Mouse (Mus musculus) NIH3T3 (cell line): ENCODE data around the gene Apopt1.

Experiments used
- DNase-seq: peaks from one replicate; pipeline ENCODE4 v3.0.0-alpha.2; 2012; ENCODE audit warnings: low read depth

Gene Apopt1

DNA sequence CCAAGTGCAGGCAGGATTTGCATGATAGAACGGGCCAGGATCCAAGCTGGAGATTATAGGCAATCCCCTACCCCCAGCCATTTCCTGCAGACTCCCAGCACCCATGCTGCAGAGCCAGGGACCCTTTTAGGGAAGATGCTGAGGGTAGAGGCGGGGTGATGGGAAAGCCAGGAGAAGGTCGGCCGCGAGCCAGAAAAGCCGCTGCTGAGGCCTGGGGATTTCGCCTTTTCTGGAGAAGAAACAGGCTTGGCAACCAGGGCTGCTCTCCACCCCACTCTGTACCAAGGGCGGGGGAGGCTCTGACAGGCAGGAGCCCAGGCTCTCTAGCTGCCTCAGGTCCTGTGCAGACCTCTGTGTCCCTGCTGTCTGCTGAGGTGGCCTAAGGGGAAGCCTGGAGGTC lies 31.8 kb upstream of the Apopt1 start:
- no peak for DNase-seq

DNA sequence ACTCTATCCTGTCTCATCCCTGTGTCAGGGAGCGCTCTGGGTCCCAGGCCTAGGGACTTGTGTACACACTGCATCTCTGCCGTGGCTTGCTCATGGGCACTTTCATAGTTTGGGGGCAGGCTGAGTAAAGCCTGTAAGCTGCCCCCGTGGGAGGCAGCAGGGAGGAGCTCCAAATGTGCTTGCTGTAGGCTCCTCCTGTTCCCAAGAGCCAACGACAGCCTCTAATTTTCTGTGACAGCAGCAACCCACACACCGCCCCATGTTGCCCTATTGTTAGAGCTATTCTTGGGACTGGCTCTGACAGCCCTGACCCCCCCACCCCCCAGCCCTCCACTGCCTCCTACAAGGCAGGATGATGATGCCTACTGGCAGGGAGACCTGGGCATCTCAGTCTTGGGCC lies 31.1 kb upstream of the Apopt1 start:
- no peak for DNase-seq

GRCm38 (mm10) chr12:111682806-111683205 lies 30.3 kb upstream of the Apopt1 start:
- peak; percentile 71 for DNase-seq

- no peak for DNase-seq
Observed at GRCm38 (mm10) chr12:111686390-111686789, 26.7 kb upstream of the Apopt1 start.

DNA sequence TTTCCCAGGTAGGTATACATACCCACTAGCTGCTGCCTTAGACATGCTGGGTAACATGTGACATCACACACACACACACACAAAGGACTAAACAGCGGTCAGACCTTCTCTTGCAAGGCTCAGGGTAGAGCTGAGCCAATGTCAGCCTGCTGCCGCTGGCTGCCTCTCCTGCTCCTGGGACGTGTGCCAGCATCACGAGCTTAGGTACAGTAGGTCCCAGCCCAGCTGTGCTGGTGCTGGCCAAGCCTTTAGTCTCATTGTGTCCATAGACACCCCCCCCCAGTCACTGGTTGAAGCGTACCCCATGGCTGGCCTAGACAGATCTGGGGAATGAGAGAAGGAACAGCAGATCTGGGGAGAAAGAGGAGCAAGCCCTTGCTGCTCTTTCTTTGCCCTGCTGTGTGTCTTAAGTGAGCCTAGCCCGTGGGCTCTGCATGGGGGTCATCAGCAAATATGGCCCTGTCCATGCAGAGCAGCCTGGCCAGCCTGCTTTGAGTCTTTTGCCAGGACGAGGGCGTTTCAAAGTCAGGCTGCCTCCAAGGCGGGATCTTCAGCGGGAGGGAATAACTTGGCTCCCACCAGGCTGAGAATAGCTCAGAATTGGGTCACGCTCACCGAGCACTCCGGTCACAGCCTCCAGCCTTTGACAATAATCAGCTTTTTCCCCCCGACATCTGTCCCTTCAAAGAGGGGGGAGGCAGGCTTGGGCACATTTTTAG lies 25.6 kb upstream of the Apopt1 start:
- peak; percentile 73 for DNase-seq

DNA sequence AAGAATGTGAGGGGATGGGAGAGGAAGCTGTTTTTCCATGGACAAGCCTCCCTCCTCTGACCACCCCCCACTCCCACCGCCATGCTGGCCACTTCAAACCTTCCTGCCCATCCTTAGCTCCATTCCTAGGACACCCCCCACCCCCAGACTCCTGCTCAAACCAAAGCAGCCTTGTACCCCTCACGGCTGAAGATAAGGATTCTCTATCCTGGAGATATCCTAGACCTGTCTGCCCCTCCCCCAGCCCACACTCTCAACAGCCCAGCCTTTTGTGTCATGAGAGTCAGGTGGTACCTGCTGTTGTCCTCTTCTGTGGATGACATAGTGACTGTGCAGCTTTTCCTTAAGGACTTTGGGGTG lies 25.0 kb upstream of the Apopt1 start:
- no peak for DNase-seq

GRCm38 (mm10) chr12:111689426-111689825 lies 23.6 kb upstream of the Apopt1 start:
- no peak for DNase-seq

- peak; percentile 54 for DNase-seq
Observed at GRCm38 (mm10) chr12:111691346-111691872, 21.7 kb upstream of the Apopt1 start.

DNA sequence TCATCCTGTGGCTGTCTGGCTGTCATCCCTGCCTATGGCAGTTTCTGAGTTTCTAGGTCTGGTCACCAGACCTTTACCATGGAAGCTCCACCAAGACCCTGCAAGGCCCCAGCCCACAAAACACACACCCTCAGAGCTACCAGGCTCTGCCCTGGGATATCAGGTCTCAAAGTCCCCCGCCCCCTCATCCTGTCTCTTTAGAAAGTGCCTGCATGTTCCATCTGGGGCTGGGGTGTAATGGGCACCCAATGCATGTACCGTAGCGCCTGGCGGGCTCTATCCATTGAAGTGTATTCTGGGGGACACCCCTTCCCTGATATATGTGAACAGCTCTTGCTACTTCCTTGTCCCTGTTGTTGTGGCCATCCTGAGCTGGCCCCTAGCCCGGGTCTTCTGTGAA lies 20.2 kb upstream of the Apopt1 start:
- DNase-seq: no peak

DNA sequence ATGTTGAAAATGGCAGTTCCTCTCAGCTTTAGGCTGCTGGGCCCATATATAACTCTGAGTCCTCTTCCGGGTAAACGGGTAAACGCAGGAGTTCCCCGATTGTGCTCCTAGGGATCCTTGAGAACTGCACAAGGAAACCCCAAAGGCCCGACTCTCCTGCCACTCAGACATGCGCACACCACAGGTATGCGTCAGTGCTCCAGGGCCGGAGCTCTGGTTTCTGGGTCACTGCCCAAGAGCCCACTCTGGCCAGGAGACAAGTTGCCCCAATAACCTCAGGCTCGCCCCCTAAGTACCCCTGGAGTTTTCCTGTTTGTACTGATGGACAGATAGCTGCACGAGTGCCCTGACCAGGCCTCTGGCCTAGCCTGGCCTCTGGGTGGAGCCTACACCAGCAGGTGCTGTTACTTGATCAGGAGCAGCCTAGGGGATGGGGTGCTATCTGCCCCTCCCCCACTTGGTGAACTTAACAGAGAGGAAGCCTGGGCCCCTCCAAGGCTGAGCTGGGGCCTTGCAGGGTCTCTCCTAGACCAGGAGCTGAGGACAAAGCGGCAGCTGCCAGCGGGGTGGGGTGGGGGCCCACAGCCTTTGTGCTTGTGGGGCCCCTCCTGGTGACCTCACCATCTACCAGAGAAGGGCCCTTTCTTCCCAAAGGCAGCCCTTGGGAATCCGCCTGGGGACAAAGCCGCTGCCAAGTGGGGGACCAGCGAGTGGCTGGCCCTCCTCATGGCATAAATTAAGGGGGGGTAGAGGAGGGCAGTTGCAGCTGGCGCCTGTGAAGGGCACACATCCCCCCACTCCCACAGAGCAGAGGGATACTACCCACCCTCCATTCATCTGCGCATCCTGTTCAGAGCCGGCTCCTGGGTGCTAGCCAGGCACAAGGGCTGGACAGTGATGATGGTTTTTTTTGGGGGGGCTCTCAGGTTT lies 19.5 kb upstream of the Apopt1 start:
- DNase-seq: no peak

GRCm38 (mm10) chr12:111694271-111694781 lies 18.7 kb upstream of the Apopt1 start:
- no peak for DNase-seq

DNA sequence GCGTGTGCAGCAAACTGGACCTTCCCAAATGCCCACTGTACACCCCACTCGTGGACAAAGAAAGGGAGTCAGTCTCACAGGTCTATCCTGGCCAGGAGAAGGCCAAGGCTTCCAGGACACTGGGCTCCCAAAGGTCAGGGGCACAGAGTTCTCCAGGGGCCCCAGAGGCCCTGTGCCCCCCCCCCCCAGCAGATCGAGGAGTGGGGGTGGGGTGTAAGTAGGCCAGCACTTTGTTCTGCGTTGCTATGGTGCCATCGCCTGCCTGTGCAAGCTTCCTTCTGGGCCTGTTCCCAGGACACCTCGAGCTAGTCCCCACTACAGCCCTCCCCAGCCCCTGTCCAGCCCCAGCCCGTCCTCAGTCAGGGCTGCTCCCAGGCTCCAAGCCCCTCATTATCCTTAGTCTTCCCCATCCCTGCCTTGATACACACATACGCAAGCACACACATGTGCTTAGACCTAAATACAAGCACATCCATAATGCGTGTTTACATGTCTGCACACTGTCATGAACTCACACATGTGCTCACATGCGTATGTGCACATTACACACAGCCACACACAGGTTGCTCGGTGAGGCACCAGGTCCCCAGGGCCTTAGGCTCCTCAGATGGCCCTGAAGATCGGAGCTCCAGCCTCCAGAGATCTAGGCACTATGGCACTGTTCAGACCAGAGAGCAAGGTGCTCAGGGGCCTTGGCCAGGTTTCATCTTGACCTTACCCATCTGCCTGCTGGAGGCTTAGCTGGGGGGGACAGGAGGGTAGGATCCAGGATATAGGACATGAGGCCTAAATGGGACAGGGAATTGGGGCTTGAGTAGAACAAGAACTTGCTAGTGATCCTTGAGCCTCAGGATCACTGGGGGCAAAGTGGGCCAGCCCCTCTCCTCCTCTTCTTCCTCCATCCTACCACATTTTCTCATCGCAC lies 17.9 kb upstream of the Apopt1 start:
- no peak for DNase-seq

DNA sequence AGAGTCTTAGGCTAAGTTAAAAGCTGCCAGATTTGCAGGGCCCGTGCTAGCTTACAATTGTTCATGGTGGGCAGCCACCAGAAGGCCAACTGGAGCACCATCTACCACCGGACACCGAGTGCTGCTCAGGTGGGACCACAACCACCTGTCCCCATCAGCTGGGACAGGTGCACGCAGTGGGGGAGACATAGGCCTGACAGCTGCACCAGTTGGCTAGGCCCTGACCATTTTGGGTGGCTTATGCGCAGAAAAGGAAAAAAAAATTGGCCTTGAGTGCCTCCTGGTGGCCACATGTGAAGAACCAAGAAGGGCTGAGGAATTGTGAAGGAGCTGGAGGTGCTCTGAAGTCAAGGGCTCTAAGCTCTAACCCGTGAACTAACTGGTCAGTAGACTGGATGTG lies 16.8 kb upstream of the Apopt1 start:
- DNase-seq: peak; percentile 86

GRCm38 (mm10) chr12:111697708-111698107 lies 15.4 kb upstream of the Apopt1 start:
- peak; percentile 27 for DNase-seq

- no peak for DNase-seq
Observed at GRCm38 (mm10) chr12:111698346-111698913, 14.6 kb upstream of the Apopt1 start.

DNA sequence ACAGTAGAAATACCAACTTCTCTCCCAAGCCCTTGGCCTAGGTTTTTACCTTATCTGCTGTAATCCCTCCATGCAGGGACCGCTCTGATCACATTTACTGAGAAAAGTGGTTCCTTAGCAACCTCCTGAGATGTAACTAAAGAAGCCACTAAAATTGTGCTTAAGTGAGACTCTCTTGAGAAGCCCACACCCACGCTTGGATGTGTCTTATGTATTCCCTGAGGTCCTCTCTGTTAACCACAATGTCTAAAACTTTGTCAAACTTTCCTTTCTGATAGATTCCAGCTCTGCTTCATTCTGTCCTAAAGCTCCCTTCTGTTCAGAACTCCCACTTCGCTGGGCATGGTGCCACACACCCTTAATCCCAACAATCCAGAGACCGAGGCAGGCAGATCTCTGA lies 13.5 kb upstream of the Apopt1 start:
- DNase-seq: no peak

- peak; percentile 37 for DNase-seq
Observed at GRCm38 (mm10) chr12:111700920-111701458, 12.1 kb upstream of the Apopt1 start.

- DNase-seq: no peak
Observed at GRCm38 (mm10) chr12:111703301-111703700, 9.8 kb upstream of the Apopt1 start.

- peak; percentile 97 for DNase-seq
Observed at GRCm38 (mm10) chr12:111704609-111705008, 8.5 kb upstream of the Apopt1 start.

DNA sequence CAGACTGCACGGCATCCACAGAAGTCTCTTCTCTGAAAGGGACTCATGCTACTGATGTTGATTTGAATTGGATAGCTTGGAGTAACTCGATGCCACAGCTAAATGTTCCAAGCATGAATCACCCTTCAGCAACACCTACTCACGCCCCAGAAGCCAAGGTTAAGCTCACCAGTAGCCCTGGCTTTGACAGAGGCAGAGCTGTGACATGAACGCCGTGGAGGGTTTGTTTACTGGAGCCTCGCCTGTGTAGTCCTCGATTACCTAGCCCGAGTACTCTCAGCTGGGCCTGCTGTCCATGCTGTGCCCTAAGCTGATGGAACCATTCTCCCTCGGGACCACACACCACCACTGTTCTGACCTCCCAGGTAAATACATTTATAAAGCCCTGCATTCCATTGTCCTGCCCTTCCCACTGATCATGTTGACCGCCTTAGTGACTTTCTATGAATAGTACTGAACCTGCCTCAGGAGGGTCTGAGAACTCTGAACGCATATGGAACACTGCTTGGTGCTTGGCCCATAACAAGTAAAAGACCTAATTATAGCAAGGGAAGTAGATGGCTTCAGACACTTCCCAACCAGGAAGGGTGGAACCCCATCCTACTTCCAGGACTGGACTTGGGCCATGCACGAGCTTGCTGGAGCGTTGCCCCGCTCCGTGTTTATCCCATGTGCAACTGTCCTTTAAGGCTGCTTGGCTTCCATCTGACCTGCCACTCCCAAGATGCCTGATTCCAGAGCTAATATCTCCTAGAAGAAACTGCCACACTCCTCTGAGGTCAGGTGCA lies 7.7 kb upstream of the Apopt1 start:
- DNase-seq: peak; percentile 71
